ENCODE assay signal across 22 mouse cellular contexts in genomic region chr1:162147554-162147953, GRCm38 (mm10).
DNase-seq lines count a peak whose midpoint lies in the region; ATAC-seq lines count a peak whose summit lies in the region.
"Had no signal": no experiment of that assay in that cellular context is flagged by ENCODE, and none has a peak within 500 bp of the region (broad histone marks: within the 10 kb centered on the region; RNA-seq: fewer than 3 reads in every experiment).

No protein-coding gene starts in this region.

- DNase-seq in ES-CJ7 (ENCODE audit: low read depth, low spot score) = peak; percentile 12
- DNase-seq in c-Kit-positive CD71-negative TER-119-negative erythroid progenitor cells, embryonic 14.5 days (ENCODE audit: low read depth) = peak; percentile 8
- DNase-seq in testis, postnatal 10 days (ENCODE audit: low spot score) = no peak
- DNase-seq in thymus, postnatal 0 days (ENCODE audit: low spot score) = no peak
- DNase-seq in layer of hippocampus, adult 9-10 months (ENCODE audit: low spot score) = no peak
- DNase-seq: adrenal gland, postnatal 10 days; adrenal gland, postnatal 36 days; cerebellum, adult 11-12 months; cerebellum, adult 8-10 months; cerebellum, postnatal 10 days; cerebellum, postnatal 36 days; gastrocnemius, adult 2 months; gastrocnemius, postnatal 14 days; heart, adult 2 months had no signal

- peak; percentile 41 to 51 for ATAC-seq in hematopoietic stem cell, adult 5-6 weeks (replicated peaks in 1 of 2; ENCODE audit: insufficient read depth in 1 of 2, low FRiP score in 2 of 2, low TSS enrichment in 1 of 2, low read depth in 1 of 2, poor library complexity in 2 of 2, severe bottlenecking in 2 of 2)
- ATAC-seq: CD4-positive, CD25-positive, alpha-beta regulatory T cell, adult 4 months; forebrain, embryonic 14.5 days; forebrain, postnatal 0 days; hindbrain, postnatal 0 days; inflammation-experienced regulatory T-cells, adult 6 months; intestine, embryonic 16.5 days; Patski had no signal

Comparison
In these comparisons a context has a peak if more than half of its experiments do, and no peak if none do; other contexts are left out.
1. DNase-seq: peak in ES-CJ7 (single experiment) and c-Kit-positive CD71-negative TER-119-negative erythroid progenitor cells, embryonic 14.5 days (single experiment); none in testis, postnatal 10 days (single experiment), thymus, postnatal 0 days (single experiment) and layer of hippocampus, adult 9-10 months (single experiment).